Mouse (Mus musculus) neural tube, embryonic 11.5 days (tissue): ENCODE data around the gene Mettl1. TPM values are rescaled to one million over a fixed set of nuclear protein-coding genes. Genes with fewer than 3 reads are reported as not detected.

Experiments
- ATAC-seq: fragments of 200-750 bp; cut with Nextera tagmentation; 2 replicates; pipeline ENCODE4 v1.8.0; 2017; ENCODE audit warnings: moderate number of reproducible peaks, mild to moderate bottlenecking, moderate TSS enrichment, moderate library complexity; ENCODE audit not compliant: insufficient read depth, low FRiP score, low TSS enrichment
- DNase-seq: peaks from one replicate; pipeline ENCODE4 v3.0.0-alpha.2; 2015; ENCODE audit warnings: low spot score
- H3K27ac ChIP-seq: fragments of 300-500 bp; sonication (generic); 2 replicates; pipeline ENCODE4 v1.5.1; 2014; ENCODE audit warnings: low read depth, mild to moderate bottlenecking, low read length
- H3K27me3 ChIP-seq: fragments of 300-500 bp; sonication (generic); 2 replicates; pipeline ENCODE4 v1.6.1; 2014; ENCODE audit warnings: mild to moderate bottlenecking, low read length, mixed read lengths; ENCODE audit not compliant: control insufficient read depth, insufficient read depth
- H3K36me3 ChIP-seq: fragments of 300-500 bp; sonication (generic); 2 replicates; pipeline ENCODE4 v1.6.1; 2014; ENCODE audit warnings: mild to moderate bottlenecking, low read length, moderate library complexity, mixed read lengths; ENCODE audit not compliant: control insufficient read depth, insufficient read depth
- H3K4me1 ChIP-seq: fragments of 300-500 bp; sonication (generic); 2 replicates; pipeline ENCODE4 v1.6.1; 2014; ENCODE audit warnings: low read length, mixed read lengths; ENCODE audit not compliant: control insufficient read depth, insufficient read depth
- H3K4me2 ChIP-seq: fragments of 300-500 bp; sonication (generic); 2 replicates; pipeline ENCODE4 v1.6.1; 2014; ENCODE audit warnings: low read depth, mild to moderate bottlenecking, moderate library complexity
- H3K4me3 ChIP-seq: fragments of 300-500 bp; sonication (generic); 2 replicates; pipeline ENCODE4 v1.5.1; 2014; ENCODE audit warnings: low read depth, low read length
- H3K9ac ChIP-seq: fragments of 300-500 bp; sonication (generic); 2 replicates; pipeline ENCODE4 v1.6.1; 2014; ENCODE audit warnings: mild to moderate bottlenecking, low read length
- H3K9me3 ChIP-seq: fragments of 300-500 bp; sonication (generic); 2 replicates; pipeline ENCODE4 v1.6.1; 2016; ENCODE audit warnings: low read length; ENCODE audit not compliant: control insufficient read depth
- WGBS: fragments of 180-500 bp; shearing (Covaris S2); extraction: QIAGEN DNeasy Blood & Tissue Kit; methylation state at CpG from one replicate; pipeline ENCODE4 v1.1.7; 2014; 5-methylcytosine and 5-hydroxymethylcytosine counted together
- polyA plus RNA-seq: library from polyadenylated mRNA; unstranded; fragments of >200 nt; fragmentation: Nextera tagmentation; extraction: Ambion mirVana; gene quantifications from 2 replicates; pipeline ENCODE4 v1.2.1, GENCODE M21; 2014

The Mettl1 gene
- polyA plus RNA-seq, 1 experiment from 2014 or later, result 42.0 TPM

DNA sequence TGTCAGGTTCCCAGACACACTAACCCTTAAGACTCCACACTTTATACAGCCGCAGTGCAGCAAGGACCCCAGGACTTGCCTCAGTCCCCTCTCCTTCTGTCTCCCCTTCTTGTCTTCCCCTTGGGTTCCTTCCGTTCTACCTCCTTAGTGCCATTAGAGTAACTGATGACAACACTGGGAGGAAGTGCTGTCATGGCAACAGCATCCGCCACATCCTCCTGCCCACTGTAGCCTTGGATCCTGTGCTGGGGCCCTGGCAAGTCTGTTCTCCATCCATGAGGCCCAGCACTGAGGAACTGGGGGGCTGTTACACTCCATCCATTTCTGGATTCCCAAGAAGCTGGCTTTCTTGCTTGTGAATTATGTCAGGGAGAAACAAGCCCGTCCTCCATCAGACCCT lies 34.9 kb downstream of the Mettl1 start:
- H3K4me2 ChIP-seq, result no peak overlapping the region

DNA sequence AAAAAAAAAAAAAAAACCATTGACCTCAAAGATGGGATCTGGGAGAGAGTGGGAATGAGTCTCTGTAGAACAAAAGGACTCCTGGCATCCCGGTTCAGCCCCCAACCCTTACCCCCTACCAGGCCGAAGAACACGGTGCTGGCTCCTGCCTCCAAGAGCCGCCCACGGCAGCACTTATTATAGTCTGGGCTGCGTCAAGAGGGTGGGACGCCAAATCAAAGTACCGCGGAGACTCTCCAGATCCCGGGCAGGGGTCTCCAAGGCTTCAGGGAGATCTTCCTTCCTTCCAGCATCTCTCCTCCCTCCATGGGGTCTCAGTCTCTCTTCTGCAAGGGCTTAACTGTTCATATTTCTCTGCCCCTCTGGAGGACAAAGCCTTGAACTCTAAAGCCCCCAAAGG lies 36.3 kb downstream of the Mettl1 start:
- H3K27me3 ChIP-seq, result peaks cover 49% of the 10 kb centered on the region
- H3K9me3 ChIP-seq, result no peaks in the 10 kb centered on the region
- no peak overlapping the region for H3K4me2 ChIP-seq
- 0 out of 2 replicates have a peak overlapping the region, but pooled peaks have one; percentile 8 for H3K4me3 ChIP-seq
- no peak overlapping the region for H3K9ac ChIP-seq
- no peaks in the 10 kb centered on the region for H3K36me3 ChIP-seq
- DNase-seq (no peak), ATAC-seq (no peak)
- peaks cover 26% of the 10 kb centered on the region for H3K4me1 ChIP-seq
- WGBS, result 3% methylated on average over 10 of the region's 10 CpGs
- no peak overlapping the region for H3K27ac ChIP-seq

More for the DNA sequence above, 34.9 kb downstream of the Mettl1 start:
- no peak for ATAC-seq
- Histone ChIP-seq H3K27me3 (peaks cover 35% of the 10 kb centered on the region), H3K4me3 (no peak overlapping the region), H3K9me3 (no peaks in the 10 kb centered on the region), H3K9ac (no peak overlapping the region), H3K36me3 (no peaks in the 10 kb centered on the region), H3K27ac (no peak overlapping the region), H3K4me1 (peaks cover 20% of the 10 kb centered on the region)
- WGBS, result 38% methylated on average over 4 of the region's 4 CpGs
- DNase-seq, result no peak

DNA sequence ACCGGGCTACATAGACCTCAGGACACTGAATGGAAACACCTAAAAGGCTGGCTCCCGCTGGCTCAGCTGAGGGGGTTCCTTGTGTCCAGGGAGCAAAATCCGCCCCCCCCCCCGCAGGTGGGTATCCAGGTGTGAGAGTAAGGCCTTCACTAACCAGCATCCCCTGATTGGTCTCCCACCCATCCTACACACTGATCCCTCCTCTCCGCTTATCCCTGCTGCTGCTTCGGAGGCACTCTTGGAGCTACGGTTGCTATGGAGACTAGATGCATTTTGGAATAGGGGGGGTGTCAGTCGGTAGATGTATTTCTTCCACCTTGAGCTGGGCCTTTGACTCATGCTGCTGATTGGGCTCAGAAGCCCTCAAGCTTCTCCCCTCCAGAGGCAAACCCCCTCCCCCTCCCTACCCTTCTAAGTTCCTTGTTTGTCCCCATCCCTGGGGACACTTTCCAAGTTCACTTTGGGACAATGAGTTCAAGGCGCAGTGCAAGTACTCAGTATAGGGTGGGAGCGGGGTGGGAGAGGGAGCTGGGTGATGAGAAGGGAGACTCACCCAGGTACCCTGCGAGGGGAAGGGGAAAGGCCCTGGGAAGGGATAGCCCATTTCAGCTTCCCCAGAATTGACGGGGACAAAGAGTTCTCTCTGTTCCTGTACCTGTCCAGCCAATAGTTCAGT lies 36.9 kb downstream of the Mettl1 start:
- Histone ChIP-seq H3K4me1 (peaks cover 26% of the 10 kb centered on the region), H3K9ac (no peak overlapping the region), H3K27ac (no peak overlapping the region), H3K9me3 (no peaks in the 10 kb centered on the region), H3K36me3 (no peaks in the 10 kb centered on the region), H3K4me3 (peak overlapping the region; percentile 66), H3K27me3 (peaks cover 55% of the 10 kb centered on the region), H3K4me2 (peak overlapping the region; percentile 100)
- ATAC-seq, result peak; percentile 29; the same call in 1 of the 2 replicates
- DNase-seq, result peak; percentile 13
- 5% methylated on average over 11 of the region's 12 CpGs for WGBS

DNA sequence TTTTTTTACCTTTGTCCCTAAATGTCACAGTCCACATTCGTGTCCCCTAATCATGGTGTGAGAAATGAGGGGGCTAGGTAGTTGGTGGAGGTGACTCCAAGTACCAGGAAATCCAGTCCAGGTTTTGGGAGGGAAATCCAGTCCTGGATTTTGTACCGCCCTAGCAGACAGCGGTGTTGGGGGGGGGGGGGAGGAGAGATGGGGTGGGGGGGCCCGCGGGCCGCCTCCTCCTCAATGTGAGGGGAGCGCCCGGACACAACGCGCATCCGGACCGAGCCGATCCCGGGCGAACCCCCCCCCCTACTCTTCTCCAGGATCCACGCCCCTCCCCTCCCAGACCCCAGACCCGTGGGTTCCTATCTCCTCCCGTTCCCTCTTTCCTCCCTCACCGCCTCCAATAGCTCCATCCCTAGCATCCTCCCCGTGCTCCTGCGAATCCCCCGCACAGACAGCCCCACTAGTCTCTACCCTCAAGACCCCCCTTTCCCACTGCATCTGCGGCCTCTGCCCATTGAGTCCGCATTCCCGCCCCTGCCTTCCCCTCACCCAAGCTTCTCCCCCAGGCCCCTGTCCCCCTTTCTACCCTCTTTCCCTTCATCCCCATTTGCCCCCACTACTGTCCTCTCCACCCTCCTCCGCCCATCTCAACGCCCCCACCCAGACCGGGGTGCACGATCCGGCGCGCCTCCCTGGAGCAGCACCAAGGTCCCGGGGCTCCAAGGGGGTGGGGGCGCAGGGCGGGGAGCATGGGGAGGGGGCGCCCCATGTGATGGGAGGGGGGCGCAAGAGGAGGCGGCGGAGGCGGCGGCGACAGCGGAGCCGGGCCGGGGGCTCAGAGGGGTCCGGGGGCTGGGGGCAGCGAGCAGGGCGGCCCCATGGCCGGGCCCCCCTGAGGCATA lies 37.7 kb downstream of the Mettl1 start:
- Histone ChIP-seq H3K4me3 (peak overlapping the region; percentile 66), H3K27ac (no peak overlapping the region), H3K27me3 (peaks cover 63% of the 10 kb centered on the region), H3K9me3 (no peaks in the 10 kb centered on the region), H3K9ac (peak overlapping the region; percentile 72), H3K4me1 (peaks cover 26% of the 10 kb centered on the region), H3K4me2 (peak overlapping the region; percentile 100), H3K36me3 (no peaks in the 10 kb centered on the region)
- peak; percentile 52 for ATAC-seq
- WGBS, result under 1% methylated on average over 32 of the region's 49 CpGs
- peak; percentile 66 for DNase-seq

DNA sequence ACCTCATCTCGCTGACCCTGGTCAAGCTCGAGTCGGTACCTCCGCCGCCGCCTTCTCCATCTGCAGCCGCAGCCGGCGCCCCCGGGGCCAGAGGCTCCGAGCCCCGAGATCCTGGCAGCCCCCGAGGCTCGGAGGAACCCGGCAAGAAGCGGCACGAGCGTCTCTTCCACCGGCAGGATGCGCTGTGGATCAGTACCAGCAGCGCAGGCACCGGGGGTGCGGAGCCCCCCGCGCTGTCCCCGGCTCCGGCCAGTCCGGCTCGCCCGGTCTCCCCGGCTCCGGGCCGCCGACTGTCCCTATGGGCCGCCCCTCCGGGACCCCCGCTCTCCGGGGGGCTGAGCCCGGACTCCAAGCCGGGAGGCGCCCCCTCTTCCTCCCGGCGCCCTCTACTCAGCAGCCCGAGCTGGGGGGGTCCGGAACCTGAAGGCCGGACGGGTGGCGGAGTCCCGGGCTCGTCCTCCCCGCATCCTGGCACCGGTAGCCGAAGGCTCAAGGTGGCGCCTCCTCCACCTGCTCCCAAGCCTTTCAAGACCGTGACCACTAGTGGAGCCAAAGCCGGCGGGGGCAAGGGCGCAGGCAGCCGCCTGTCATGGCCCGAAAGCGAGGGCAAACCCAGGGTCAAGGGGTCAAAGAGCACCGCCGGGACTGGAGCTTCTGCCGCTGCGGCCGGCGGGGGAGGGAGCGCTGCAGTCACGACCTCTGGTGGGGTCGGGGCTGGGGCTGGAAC lies 38.6 kb downstream of the Mettl1 start:
- Histone ChIP-seq H3K4me3 (peak overlapping the region; percentile 66), H3K27ac (no peak overlapping the region), H3K27me3 (peaks cover 65% of the 10 kb centered on the region), H3K4me1 (peaks cover 26% of the 10 kb centered on the region), H3K36me3 (no peaks in the 10 kb centered on the region), H3K4me2 (peak overlapping the region; percentile 100), H3K9ac (peak overlapping the region; percentile 72), H3K9me3 (no peaks in the 10 kb centered on the region)
- DNase-seq (peak; percentile 50), ATAC-seq (peak; percentile 10)
- WGBS, result under 1% methylated on average over 40 of the region's 70 CpGs

DNA sequence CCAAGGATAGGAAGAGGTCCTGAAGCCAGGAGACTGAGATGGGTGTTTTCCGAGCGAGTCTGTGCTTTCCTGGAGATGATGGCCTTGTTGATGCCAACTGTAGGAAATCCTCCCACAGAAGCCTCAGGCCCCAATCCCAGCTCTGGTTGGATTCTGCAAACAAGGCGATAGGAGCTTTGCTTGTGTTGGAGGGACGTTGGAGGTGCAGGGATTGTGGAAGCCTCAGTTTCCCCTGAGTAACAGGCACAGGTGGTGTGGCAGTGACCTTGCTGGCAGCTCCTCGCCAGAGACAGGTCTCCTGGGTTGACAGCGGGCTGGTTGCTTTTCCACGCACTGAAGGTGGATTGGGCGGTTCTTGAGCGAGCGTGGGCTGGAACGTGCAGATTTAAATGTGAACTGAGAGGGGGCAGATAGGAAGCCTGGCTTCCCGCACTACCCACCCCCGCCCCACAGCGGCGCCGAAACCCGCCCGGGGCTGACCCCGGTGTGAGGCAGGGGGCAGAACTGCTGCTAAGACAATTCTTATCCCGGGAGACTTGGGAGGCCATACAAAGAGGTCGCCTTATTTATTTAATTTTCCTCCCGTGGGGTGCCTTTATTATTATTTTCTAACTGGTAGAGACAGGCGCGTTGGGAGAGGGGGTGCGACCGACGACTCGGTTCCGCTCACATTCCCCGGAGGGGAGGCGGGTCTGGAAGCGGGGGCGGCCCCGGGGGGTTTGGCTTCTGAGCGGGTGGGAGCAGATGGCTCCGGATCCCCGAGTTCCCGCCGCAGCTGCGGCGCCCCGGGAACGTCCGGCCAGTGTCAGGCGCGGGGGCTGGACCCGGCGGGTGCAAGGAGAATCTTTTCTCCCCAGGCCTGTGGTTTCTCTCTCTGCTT lies 39.9 kb downstream of the Mettl1 start:
- Histone ChIP-seq H3K27ac (no peak overlapping the region), H3K9me3 (no peaks in the 10 kb centered on the region), H3K36me3 (no peaks in the 10 kb centered on the region), H3K4me3 (peak overlapping the region; percentile 66), H3K9ac (peak overlapping the region; percentile 14; the same call in 1 of the 2 replicates), H3K4me1 (peaks cover 26% of the 10 kb centered on the region), H3K4me2 (peak overlapping the region; percentile 100), H3K27me3 (peaks cover 65% of the 10 kb centered on the region)
- 3% methylated on average over 48 of the region's 48 CpGs for WGBS
- no peak for ATAC-seq
- DNase-seq, result peak; percentile 30

DNA sequence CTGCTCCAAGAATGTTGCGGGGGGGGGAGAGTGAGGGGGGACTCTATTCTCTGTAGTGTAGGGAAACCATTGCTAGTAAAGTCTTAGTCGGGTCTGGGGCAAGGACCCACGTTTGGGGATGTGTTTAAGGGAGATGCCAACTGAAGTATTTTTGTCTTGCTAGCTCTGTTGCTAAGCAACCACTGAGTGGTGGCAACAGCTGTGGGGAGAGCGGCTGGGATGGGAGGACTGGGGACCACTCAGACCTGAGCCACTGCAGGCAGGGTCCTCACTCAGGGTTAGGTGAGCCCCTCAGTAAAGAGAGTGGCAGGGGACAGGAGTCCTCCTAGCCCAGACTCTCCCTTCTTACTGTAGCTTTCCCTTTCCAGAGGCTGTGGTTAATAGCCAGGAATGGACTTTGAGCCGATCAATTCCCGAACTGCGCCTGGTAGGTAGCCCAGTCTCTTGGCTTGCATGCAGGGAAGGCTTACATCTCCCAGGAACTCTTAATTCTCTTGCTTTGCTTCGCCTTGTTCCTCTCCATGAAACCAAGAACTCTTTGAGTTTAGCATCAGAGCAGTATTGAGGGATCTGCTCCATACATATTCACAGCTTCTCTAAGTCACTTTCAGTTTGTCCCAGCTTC lies 40.9 kb downstream of the Mettl1 start:
- Histone ChIP-seq H3K4me1 (peaks cover 26% of the 10 kb centered on the region), H3K27ac (no peak overlapping the region), H3K27me3 (peaks cover 61% of the 10 kb centered on the region), H3K36me3 (no peaks in the 10 kb centered on the region), H3K4me3 (peak overlapping the region; percentile 23; the same call in 1 of the 2 replicates), H3K9ac (no peak overlapping the region), H3K9me3 (no peaks in the 10 kb centered on the region), H3K4me2 (peak overlapping the region; percentile 44; the same call in 1 of the 2 replicates)
- 28% methylated on average over 8 of the region's 8 CpGs for WGBS
- DNase-seq (peak; percentile 39), ATAC-seq (no peak)
